Mouse (Mus musculus) stomach, postnatal 0 days (tissue): Measurements from ENCODE around the gene Eif3k.

Source experiments
- CTCF ChIP-seq: IDR thresholded peaks from 2 replicates; pipeline ENCODE4 v1.5.1; 2016; ENCODE audit warnings: antibody characterized with exemption, low read depth, mild to moderate bottlenecking, moderate library complexity
- EP300 ChIP-seq: optimal IDR thresholded peaks from 2 replicates; pipeline ENCODE3; 2016; ENCODE audit warnings: antibody characterized with exemption

GRCm38 (mm10) chr7:28921722-28922465 is 59.8 kb downstream of the Eif3k start:
- TF ChIP-seq CTCF (no peak), EP300 (no peak)
